Mouse (Mus musculus) neutrophil, adult 5-6 weeks (primary cell): ENCODE results near the gene Ces3b. TPM values are rescaled to one million over a fixed set of nuclear protein-coding genes. Genes with fewer than 3 reads are reported as not detected.

Experiments
- ATAC-seq: fragments of 151-379, 151-347 bp; 2 replicates; pipeline ENCODE4 v1.8.0; 2017; ENCODE audit warnings: mild to moderate bottlenecking, moderate TSS enrichment; ENCODE audit not compliant: insufficient number of reproducible peaks, poor library complexity, low FRiP score, severe bottlenecking; ENCODE audit errors: extremely low read depth
- total RNA-seq: library from RNA; stranded (forward); fragments of 200-1000 nt; gene quantifications from 2 replicates; pipeline ENCODE4 v1.2.3, GENCODE M21; 2017

The Ces3b gene
- total RNA-seq, 1 experiment from 2014 or later: not detected

- no peak for ATAC-seq
Measured at GRCm38 (mm10) chr8:105131509-105131908, 48.0 kb downstream of the Ces3b start, which contains the start of gene Ces4a. Gene Ces4a, plus strand, starts transcription at chr8:105131800.

GRCm38 (mm10) chr8:105138423-105138822 is 54.9 kb downstream of the Ces3b start:
- ATAC-seq: peak; percentile 75

GRCm38 (mm10) chr8:105142395-105142794 is 58.8 kb downstream of the Ces3b start:
- ATAC-seq: no peak

Other genes with a start within 250 kb of the Ces3b start
- gene Ces2c, start 236.7 kb upstream of the Ces3b start, total RNA-seq: not detected in 2 replicates
- gene Ces2e, start 157.5 kb upstream of the Ces3b start, total RNA-seq: not detected in 2 replicates
- gene Ces2f, start 136.4 kb upstream of the Ces3b start, total RNA-seq: 0.86 and 1.5 TPM in 2 replicates
- gene Ces2g, start 122.0 kb upstream of the Ces3b start, total RNA-seq: not detected in 2 replicates
- gene Ces2h, start 82.9 kb upstream of the Ces3b start, total RNA-seq: not detected in 2 replicates
- gene Ces3a, start 35.2 kb upstream of the Ces3b start, total RNA-seq: not detected in 2 replicates
- not detected in 2 replicates for gene Ces4a, start 48.0 kb downstream of the Ces3b start, total RNA-seq
- gene Cbfb, start 86.9 kb downstream of the Ces3b start, total RNA-seq: 130 and 135 TPM in 2 replicates
- gene D230025D16Rik, start 141.4 kb downstream of the Ces3b start, total RNA-seq: 28.0 and 29.0 TPM in 2 replicates
- 0.35 and 0.74 TPM in 2 replicates for gene B3gnt9, start 171.4 kb downstream of the Ces3b start, total RNA-seq
- gene Tradd, start 180.9 kb downstream of the Ces3b start, total RNA-seq: 15.7 and 19.2 TPM in 2 replicates
- 4.0 and 4.5 TPM in 2 replicates for gene Fbxl8, start 180.9 kb downstream of the Ces3b start, total RNA-seq
- not detected in 2 replicates for gene Hsf4, start 186.0 kb downstream of the Ces3b start, total RNA-seq
- not detected in 2 replicates for gene Nol3, start 192.4 kb downstream of the Ces3b start, total RNA-seq
- gene 4931428F04Rik, start 206.1 kb downstream of the Ces3b start, total RNA-seq: 1.2 and 2.7 TPM in 2 replicates
- 0.49 and 1.3 TPM in 2 replicates for gene Exoc3l, start 212.3 kb downstream of the Ces3b start, total RNA-seq
- gene E2f4, start 213.9 kb downstream of the Ces3b start, total RNA-seq: 42.5 and 47.1 TPM in 2 replicates
- gene Elmo3, start 221.8 kb downstream of the Ces3b start, total RNA-seq: 2.9 and 5.0 TPM in 2 replicates
- 3.3 and 4.9 TPM in 2 replicates for gene Lrrc29, start 242.5 kb downstream of the Ces3b start, total RNA-seq
- 27.6 and 39.2 TPM in 2 replicates for gene Tmem208, start 242.6 kb downstream of the Ces3b start, total RNA-seq